Mouse (Mus musculus): ENCODE data around the gene Slc39a13. TPM values are rescaled to one million over a fixed set of nuclear protein-coding genes. Genes with fewer than 3 reads are reported as not detected.
A peak's percentile ranks its signal among the peaks of the same experiment; 100 is the strongest.

Gene Slc39a13
- polyA plus RNA-seq, 1 experiment from 2014 or later = 30.9 TPM

- no peak for ATAC-seq (ENCODE audit: low FRiP score, low read depth)
- Histone ChIP-seq H3K4me1 (peaks cover 4% of the 10 kb centered on the region), H3K4me3 (no peak overlapping the region), H3K27me3 (replicated peaks) (0 out of 2 replicates have a peak, but pooled peaks cover 3% of the 10 kb centered on the region), H3K27ac (no peak overlapping the region), H3K9ac (no peak overlapping the region), H3K9me3 (no peaks in the 10 kb centered on the region), H3K36me3 (no peaks in the 10 kb centered on the region), H3K4me2 (replicated peaks) (no peak overlapping the region)
- WGBS = 73% methylated on average over 6 of the region's 6 CpGs
These were observed 40.2 kb upstream of the Slc39a13 start for GRCm38 (mm10) chr2:91110429-91110828.

GRCm38 (mm10) chr2:91109807-91110385 lies 39.7 kb upstream of the Slc39a13 start:
- Histone ChIP-seq H3K9me3 (no peaks in the 10 kb centered on the region), H3K4me3 (no peak overlapping the region), H3K4me2 (replicated peaks) (no peak overlapping the region), H3K27ac (no peak overlapping the region), H3K9ac (no peak overlapping the region), H3K36me3 (no peaks in the 10 kb centered on the region), H3K4me1 (no peaks in the 10 kb centered on the region), H3K27me3 (replicated peaks) (0 out of 2 replicates have a peak, but pooled peaks cover 3% of the 10 kb centered on the region)
- WGBS = 92% methylated on average over 5 of the region's 5 CpGs
- ATAC-seq (ENCODE audit: low FRiP score, low read depth) = no peak

GRCm38 (mm10) chr2:91109241-91109640 lies 39.0 kb upstream of the Slc39a13 start:
- Histone ChIP-seq H3K4me2 (replicated peaks) (no peak overlapping the region), H3K36me3 (no peaks in the 10 kb centered on the region), H3K9ac (no peak overlapping the region), H3K4me3 (no peak overlapping the region), H3K27ac (no peak overlapping the region), H3K4me1 (no peaks in the 10 kb centered on the region), H3K27me3 (replicated peaks) (0 out of 2 replicates have a peak, but pooled peaks cover 3% of the 10 kb centered on the region), H3K9me3 (no peaks in the 10 kb centered on the region)
- WGBS = 84% methylated on average over 5 of the region's 5 CpGs
- ATAC-seq (ENCODE audit: low FRiP score, low read depth) = no peak

- H3K9me3 ChIP-seq = no peaks in the 10 kb centered on the region
- H3K4me3 ChIP-seq = no peak overlapping the region
- H3K4me2 ChIP-seq (replicated peaks) = no peak overlapping the region
- 89% methylated on average over 3 of the region's 3 CpGs for WGBS
- no peak overlapping the region for H3K9ac ChIP-seq
- H3K4me1 ChIP-seq = no peaks in the 10 kb centered on the region
- no peak for ATAC-seq (ENCODE audit: low FRiP score, low read depth)
- H3K27ac ChIP-seq = no peak overlapping the region
- 0 out of 2 replicates have a peak, but pooled peaks cover 3% of the 10 kb centered on the region for H3K27me3 ChIP-seq (replicated peaks)
- no peaks in the 10 kb centered on the region for H3K36me3 ChIP-seq
These were observed 37.9 kb upstream of the Slc39a13 start for GRCm38 (mm10) chr2:91108156-91108555.

GRCm38 (mm10) chr2:91101124-91101740 lies 31.0 kb upstream of the Slc39a13 start:
- Histone ChIP-seq H3K9ac (no peak overlapping the region), H3K36me3 (no peaks in the 10 kb centered on the region), H3K27me3 (replicated peaks) (peaks cover 3% of the 10 kb centered on the region; the same call in 1 of the 2 replicates), H3K27ac (no peak overlapping the region), H3K4me2 (replicated peaks) (no peak overlapping the region), H3K4me3 (no peak overlapping the region), H3K4me1 (no peaks in the 10 kb centered on the region), H3K9me3 (no peaks in the 10 kb centered on the region)
- peak; percentile 76 for ATAC-seq (ENCODE audit: low FRiP score, low read depth)
- 15% methylated on average over 7 of the region's 7 CpGs for WGBS

- H3K27me3 ChIP-seq (replicated peaks) = no peaks in the 10 kb centered on the region; the same call in 1 of the 2 replicates
- no peak overlapping the region for H3K27ac ChIP-seq
- H3K36me3 ChIP-seq = no peaks in the 10 kb centered on the region
- no peaks in the 10 kb centered on the region for H3K9me3 ChIP-seq
- H3K4me3 ChIP-seq = no peak overlapping the region
- 85% methylated on average over 2 of the region's 2 CpGs for WGBS
- no peak overlapping the region for H3K9ac ChIP-seq
- no peak overlapping the region for H3K4me2 ChIP-seq (replicated peaks)
- no peaks in the 10 kb centered on the region for H3K4me1 ChIP-seq
- ATAC-seq (ENCODE audit: low FRiP score, low read depth) = no peak
These were observed 27.9 kb upstream of the Slc39a13 start for GRCm38 (mm10) chr2:91098156-91098555.

GRCm38 (mm10) chr2:91097015-91097414 lies 26.8 kb upstream of the Slc39a13 start:
- Histone ChIP-seq H3K4me2 (replicated peaks) (no peak overlapping the region), H3K27ac (no peak overlapping the region), H3K4me1 (no peaks in the 10 kb centered on the region), H3K9ac (no peak overlapping the region), H3K36me3 (no peaks in the 10 kb centered on the region), H3K4me3 (no peak overlapping the region), H3K27me3 (replicated peaks) (no peaks in the 10 kb centered on the region; the same call in 1 of the 2 replicates), H3K9me3 (no peaks in the 10 kb centered on the region)
- no peak for ATAC-seq (ENCODE audit: low FRiP score, low read depth)
- WGBS = 88% methylated on average over 10 of the region's 10 CpGs

- H3K36me3 ChIP-seq = no peaks in the 10 kb centered on the region
- no peak overlapping the region for H3K4me2 ChIP-seq (replicated peaks)
- H3K27me3 ChIP-seq (replicated peaks) = no peaks in the 10 kb centered on the region; the same call in 1 of the 2 replicates
- ATAC-seq (ENCODE audit: low FRiP score, low read depth) = no peak
- no peaks in the 10 kb centered on the region for H3K4me1 ChIP-seq
- H3K27ac ChIP-seq = no peak overlapping the region
- H3K4me3 ChIP-seq = no peak overlapping the region
- H3K9me3 ChIP-seq = no peaks in the 10 kb centered on the region
- WGBS = 73% methylated on average over 14 of the region's 14 CpGs
- no peak overlapping the region for H3K9ac ChIP-seq
These were observed 26.3 kb upstream of the Slc39a13 start for GRCm38 (mm10) chr2:91096524-91096923.

- no peak overlapping the region for H3K9ac ChIP-seq
- no peak overlapping the region for H3K27ac ChIP-seq
- ATAC-seq (ENCODE audit: low FRiP score, low read depth) = no peak
- H3K4me2 ChIP-seq (replicated peaks) = no peak overlapping the region
- H3K4me1 ChIP-seq = no peaks in the 10 kb centered on the region
- H3K36me3 ChIP-seq = no peaks in the 10 kb centered on the region
- H3K4me3 ChIP-seq = no peak overlapping the region
- no peaks in the 10 kb centered on the region for H3K9me3 ChIP-seq
- WGBS = 80% methylated on average over 6 of the region's 6 CpGs
- no peaks in the 10 kb centered on the region for H3K27me3 ChIP-seq (replicated peaks)
These were observed 20.6 kb upstream of the Slc39a13 start for GRCm38 (mm10) chr2:91090827-91091226.

- Histone ChIP-seq H3K27ac (no peak overlapping the region), H3K4me1 (no peaks in the 10 kb centered on the region), H3K36me3 (no peaks in the 10 kb centered on the region), H3K4me2 (replicated peaks) (no peak overlapping the region), H3K9ac (no peak overlapping the region), H3K9me3 (no peaks in the 10 kb centered on the region), H3K4me3 (no peak overlapping the region), H3K27me3 (replicated peaks) (no peaks in the 10 kb centered on the region)
- 85% methylated on average over 6 of the region's 6 CpGs for WGBS
- ATAC-seq (ENCODE audit: low FRiP score, low read depth) = no peak
These were observed 20.0 kb upstream of the Slc39a13 start for GRCm38 (mm10) chr2:91090208-91090607.

- H3K4me3 ChIP-seq = no peak overlapping the region
- no peak overlapping the region for H3K9ac ChIP-seq
- no peaks in the 10 kb centered on the region for H3K9me3 ChIP-seq
- H3K4me2 ChIP-seq (replicated peaks) = no peak overlapping the region
- no peaks in the 10 kb centered on the region for H3K4me1 ChIP-seq
- ATAC-seq (ENCODE audit: low FRiP score, low read depth) = no peak
- no peak overlapping the region for H3K27ac ChIP-seq
- no peaks in the 10 kb centered on the region for H3K36me3 ChIP-seq
- H3K27me3 ChIP-seq (replicated peaks) = no peaks in the 10 kb centered on the region
- WGBS = 73% methylated on average over 9 of the region's 9 CpGs
These were observed 18.8 kb upstream of the Slc39a13 start for GRCm38 (mm10) chr2:91088987-91089386.

GRCm38 (mm10) chr2:91087453-91087852 lies 17.2 kb upstream of the Slc39a13 start:
- Histone ChIP-seq H3K9ac (no peak overlapping the region), H3K27me3 (replicated peaks) (no peaks in the 10 kb centered on the region), H3K4me1 (no peaks in the 10 kb centered on the region), H3K27ac (no peak overlapping the region), H3K36me3 (no peaks in the 10 kb centered on the region), H3K4me3 (no peak overlapping the region), H3K9me3 (no peaks in the 10 kb centered on the region), H3K4me2 (replicated peaks) (no peak overlapping the region)
- WGBS = 88% methylated on average over 9 of the region's 9 CpGs
- no peak for ATAC-seq (ENCODE audit: low FRiP score, low read depth)

Data from neural tube, embryonic 12.5 days (tissue).